Mouse (Mus musculus): ENCODE measurements around the gene Grin2c.

DNA sequence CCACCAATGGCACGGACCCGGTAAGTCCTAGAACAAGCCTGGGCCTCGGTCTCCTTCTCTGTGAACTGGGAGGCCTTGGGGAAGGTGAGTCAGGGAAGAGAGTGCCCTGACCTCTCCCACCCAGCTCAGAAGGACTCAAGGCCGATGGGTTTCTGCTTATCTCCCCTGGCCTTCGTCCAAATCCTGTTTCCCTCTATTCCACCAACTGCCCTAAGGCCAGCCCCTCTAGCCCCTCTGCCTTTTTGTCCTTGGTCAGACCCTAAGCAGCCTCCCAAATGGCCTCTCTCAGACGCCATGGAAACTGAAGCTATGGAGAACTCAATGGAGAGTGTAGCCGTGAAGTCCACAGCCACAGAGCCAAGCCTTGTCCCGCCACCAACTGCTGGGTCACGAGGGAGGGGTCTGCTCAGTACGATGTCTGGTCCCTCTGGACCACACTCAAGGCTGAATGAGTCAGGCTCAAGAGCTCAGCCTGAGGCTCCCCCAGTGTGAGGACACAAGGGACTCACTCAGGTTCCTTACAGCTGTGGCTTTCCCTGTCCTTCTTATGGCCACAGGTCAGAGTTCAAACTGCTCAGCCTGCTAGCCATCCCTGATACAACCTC is 6.0 kb upstream of the Grin2c start:
- TF ChIP-seq CTCF (IDR thresholded peaks at IDR 0.05; ENCODE audit: borderline replicate concordance, extremely low read depth, insufficient read depth, insufficient read length) (no peak), POLR2A (IDR thresholded peaks at IDR 0.05; ENCODE audit: borderline replicate concordance, extremely low read depth, insufficient read depth, insufficient read length, poor library complexity, severe bottlenecking) (no peak)
